Mouse (Mus musculus): ENCODE data around the gene Ift172.
"Not testable (repeated sequence)": the region's sequence is repeated elsewhere in the genome, so short reads cannot be mapped to it uniquely, and the experiment has no call there.

Ift172 gene

GRCm38 (mm10) chr5:31218294-31218693, 72.6 kb downstream of the Ift172 start:
- no peak for DNase-seq (ENCODE audit: low read depth, low spot score)

GRCm38 (mm10) chr5:31216554-31216953, 74.4 kb downstream of the Ift172 start:
- not testable (repeated sequence) for DNase-seq (ENCODE audit: low read depth, low spot score)

- DNase-seq (ENCODE audit: low read depth, low spot score), result no peak
Observed at GRCm38 (mm10) chr5:31204421-31204820, 86.5 kb downstream of the Ift172 start.

- DNase-seq (ENCODE audit: low read depth, low spot score), result no peak
Observed at GRCm38 (mm10) chr5:31203866-31204265, 87.0 kb downstream of the Ift172 start.
